Mouse (Mus musculus): Measurements from ENCODE around the gene Rnf220. TPM values are rescaled to one million over a fixed set of nuclear protein-coding genes. Genes with fewer than 3 reads are reported as not detected.
A peak's percentile ranks its signal among the peaks of the same experiment; 100 is the strongest.

The Rnf220 gene
- total RNA-seq, 2 experiments from 2014 or later = 140 to 143 TPM

DNA sequence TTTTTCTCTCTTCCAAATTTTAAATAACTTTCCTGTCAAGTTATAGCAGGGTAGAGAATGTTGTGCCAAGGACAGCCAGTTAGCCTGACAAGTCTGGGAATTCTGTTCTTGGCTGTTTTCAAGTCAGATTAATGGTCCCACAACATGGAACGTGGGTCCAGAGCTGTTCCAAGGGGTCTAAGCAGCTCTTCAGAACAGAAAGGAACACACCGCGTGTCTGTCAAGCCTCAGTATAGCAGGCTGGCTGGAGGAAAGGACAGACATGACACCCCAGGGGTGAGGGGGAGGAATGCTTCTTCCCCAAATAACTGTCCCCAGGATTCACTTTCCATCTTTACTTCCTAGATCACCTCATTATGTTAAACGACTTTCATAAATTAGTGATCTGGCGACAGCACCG, 5.0 kb downstream of the Rnf220 start:
- DNase-seq = no peak
- intact Hi-C loops (cut with DNase I) = loop anchor here (10.0 kb wide), 1 partner anchor 183 kb away; no protein-coding TSS in a partner anchor

GRCm38 (mm10) chr4:117489975-117490374, 6.9 kb downstream of the Rnf220 start:
- intact Hi-C loops (cut with DNase I) = loop anchor here (10.0 kb wide), 2 partner anchors 165 to 185 kb away; no protein-coding TSS in a partner anchor
- DNase-seq = no peak

- intact Hi-C loops (cut with DNase I) = loop anchor here (10.0 kb wide), 1 partner anchor 165 kb away; no protein-coding TSS in a partner anchor
- DNase-seq = no peak
Measured at GRCm38 (mm10) chr4:117489566-117489965, 7.3 kb downstream of the Rnf220 start.

- intact Hi-C loops (cut with DNase I) = loop anchor here (10.0 kb wide), 1 partner anchor 163 kb away; no protein-coding TSS in a partner anchor
- no peak for DNase-seq
Measured at GRCm38 (mm10) chr4:117487471-117487870, 9.4 kb downstream of the Rnf220 start.

GRCm38 (mm10) chr4:117486188-117486587, 10.7 kb downstream of the Rnf220 start:
- intact Hi-C loops (cut with DNase I) = loop anchor here (10.0 kb wide), 1 partner anchor 161 kb away; no protein-coding TSS in a partner anchor
- DNase-seq = no peak

DNA sequence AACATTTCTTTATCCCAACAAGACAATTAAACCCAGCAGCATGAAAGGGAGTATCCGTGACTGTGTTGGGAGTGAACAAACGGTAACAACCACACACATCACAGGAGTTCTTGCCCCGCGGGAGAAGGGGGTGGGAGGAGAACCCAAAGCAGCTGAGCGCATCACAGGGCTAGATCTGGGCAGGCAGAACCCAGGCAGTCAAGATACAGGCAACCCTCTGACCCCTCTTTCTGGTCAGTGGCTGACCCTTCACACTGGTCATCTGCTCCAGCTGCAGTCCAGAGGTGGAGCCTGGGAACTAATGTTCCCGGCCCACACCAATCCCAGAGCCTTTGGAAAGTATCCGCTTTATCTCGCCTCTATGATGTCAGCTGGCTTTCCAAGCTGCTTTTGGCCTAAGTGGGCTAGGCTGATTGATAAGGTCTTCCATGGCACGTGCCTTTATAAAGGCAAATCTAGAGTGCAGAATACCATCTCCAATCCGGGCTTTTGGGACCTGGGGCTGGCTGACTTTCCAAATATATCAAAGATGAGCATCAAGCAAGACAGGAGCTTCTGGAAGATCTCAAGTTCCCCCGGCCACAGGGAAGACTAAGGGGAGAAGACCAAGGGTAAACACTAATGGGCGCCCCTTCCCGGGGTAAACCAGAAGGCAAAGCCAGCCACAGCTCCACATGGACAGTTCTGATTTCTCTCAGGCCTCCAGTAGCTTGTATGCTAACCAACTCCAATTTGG, 11.6 kb downstream of the Rnf220 start:
- intact Hi-C loops (cut with DNase I) = loop anchor here (10.0 kb wide), 1 partner anchor 160 kb away; no protein-coding TSS in a partner anchor

DNA sequence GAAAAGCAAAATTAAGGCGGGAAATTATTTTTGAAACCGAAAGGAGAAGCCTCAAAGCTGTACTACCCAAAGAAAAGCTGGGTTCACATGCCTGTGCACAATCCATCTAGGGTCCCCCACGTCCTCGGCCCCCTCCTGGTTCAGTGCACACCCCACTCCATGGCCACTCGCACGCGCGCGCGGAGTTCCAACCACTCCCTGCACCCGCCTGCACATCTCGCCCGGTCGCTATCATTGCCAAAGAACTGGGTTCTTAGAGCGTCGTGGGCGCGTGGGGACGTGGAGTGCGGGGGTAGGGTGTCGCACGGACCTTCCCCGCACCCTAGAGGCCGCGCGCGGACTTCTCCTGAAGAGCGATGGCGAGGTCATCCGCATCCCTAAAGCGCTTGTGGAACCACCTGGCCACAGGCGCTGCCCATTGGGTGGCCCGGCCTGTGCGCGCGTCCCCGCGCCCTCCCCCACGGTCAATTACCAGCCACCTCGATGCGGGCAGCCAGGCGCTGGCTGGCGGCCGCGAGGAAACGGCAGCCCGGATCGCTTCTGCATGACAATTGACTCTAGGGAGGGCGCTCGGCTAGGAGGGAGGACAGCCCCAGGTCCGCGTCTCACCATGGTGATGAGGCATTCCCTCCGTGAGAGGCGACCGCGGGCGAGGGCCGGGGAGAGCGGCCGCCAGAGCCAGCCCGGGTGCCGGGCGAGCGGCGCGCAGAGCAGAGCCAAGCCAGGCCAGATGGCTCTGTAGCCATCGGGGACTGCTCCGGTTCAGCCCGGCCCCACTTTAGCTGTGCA, 12.4 kb downstream of the Rnf220 start:
- intact Hi-C loops (cut with DNase I) = loop anchor here (10.0 kb wide), 1 partner anchor 160 kb away; no protein-coding TSS in a partner anchor
- peak; percentile 81 for DNase-seq

More for the DNA sequence above, 11.6 kb downstream of the Rnf220 start:
- no peak for DNase-seq

DNA sequence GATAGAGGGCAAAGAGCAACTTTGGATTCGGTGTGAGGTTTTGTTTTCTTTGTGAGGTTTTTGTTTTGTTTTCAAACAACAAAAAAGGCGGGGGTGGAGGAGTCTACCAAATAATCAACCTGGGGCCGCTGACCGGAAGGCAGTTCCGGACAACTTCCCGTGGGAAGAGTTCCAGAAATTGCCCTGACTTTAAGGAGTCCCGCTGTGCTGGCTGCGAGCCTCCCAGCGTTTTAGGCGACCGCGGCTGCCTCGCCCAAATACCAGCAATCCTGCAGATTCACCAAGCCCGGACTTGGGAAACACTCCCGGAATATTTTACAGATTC, 13.0 kb downstream of the Rnf220 start:
- intact Hi-C loops (cut with DNase I) = loop anchor here (10.0 kb wide), 1 partner anchor 159 kb away; no protein-coding TSS in a partner anchor
- peak; percentile 41 for DNase-seq

DNA sequence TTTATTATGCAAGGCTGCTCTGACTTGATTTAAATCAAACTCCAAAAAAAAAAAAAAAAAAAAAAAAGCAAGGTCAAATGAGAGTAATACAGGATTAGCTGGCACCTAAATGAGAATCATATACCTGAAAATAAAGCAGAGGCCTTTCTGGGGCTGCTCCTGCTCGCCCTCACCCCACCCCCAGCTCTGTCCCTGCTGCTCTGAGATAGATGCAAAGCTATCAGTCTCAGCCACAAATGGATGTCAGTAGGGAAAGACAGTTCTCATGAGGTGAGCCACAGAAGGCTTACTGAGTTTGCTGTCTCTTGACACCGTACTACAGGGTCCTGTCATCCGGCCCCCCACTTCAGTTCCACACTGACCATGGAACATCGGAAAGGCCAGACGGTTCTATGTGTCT, 14.7 kb downstream of the Rnf220 start:
- DNase-seq = no peak
- intact Hi-C loops (cut with DNase I) = loop anchor here (10.0 kb wide), 1 partner anchor 157 kb away; no protein-coding TSS in a partner anchor

DNA sequence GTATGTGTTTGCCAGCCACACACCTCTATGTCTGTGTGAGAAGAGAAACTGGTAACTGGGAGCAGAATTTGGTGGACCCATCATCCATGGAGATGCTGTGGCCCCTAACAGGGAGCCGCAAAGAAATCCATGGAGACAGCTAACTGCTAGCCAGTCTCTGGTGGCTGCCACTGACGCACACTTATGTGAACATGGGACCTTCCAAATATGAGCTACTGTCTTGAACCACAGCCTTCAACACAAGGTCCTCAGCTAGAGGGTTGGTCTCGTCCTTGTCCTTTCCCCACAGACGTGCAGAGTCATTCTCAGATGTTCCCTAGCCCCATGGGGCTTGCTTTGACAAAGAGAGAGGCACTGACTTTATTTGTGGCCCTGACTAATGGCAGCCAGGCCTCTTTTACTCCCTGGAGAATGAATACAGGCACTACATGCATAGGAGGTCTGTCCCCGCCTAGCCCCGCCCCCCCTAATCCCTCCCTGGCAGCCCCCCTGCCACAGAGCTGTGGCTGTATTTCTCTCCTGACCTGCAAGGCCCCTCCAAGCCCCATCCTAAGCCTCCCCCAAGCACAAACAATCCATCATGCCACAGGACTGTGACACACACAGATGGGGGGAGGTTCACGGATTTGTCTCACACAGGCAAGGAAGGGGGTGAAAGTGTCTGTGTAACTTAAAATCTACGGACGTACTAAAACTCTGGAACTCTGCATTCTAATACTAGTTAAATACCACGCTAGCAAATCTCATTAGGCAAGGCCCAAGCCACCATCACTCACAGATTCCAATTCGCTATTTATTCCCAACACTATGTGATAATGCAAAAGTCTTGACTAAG, 16.0 kb downstream of the Rnf220 start:
- intact Hi-C loops (cut with DNase I) = loop anchor here (10.0 kb wide), 1 partner anchor 156 kb away; no protein-coding TSS in a partner anchor
- DNase-seq = no peak

GRCm38 (mm10) chr4:117479951-117480350, 16.9 kb downstream of the Rnf220 start:
- intact Hi-C loops (cut with DNase I) = loop anchor here (10.0 kb wide), 1 partner anchor 155 kb away; no protein-coding TSS in a partner anchor
- no peak for DNase-seq

- DNase-seq = peak; percentile 23
- intact Hi-C loops (cut with DNase I) = no loop called here
Measured at GRCm38 (mm10) chr4:117478101-117478673, 18.7 kb downstream of the Rnf220 start.

DNA sequence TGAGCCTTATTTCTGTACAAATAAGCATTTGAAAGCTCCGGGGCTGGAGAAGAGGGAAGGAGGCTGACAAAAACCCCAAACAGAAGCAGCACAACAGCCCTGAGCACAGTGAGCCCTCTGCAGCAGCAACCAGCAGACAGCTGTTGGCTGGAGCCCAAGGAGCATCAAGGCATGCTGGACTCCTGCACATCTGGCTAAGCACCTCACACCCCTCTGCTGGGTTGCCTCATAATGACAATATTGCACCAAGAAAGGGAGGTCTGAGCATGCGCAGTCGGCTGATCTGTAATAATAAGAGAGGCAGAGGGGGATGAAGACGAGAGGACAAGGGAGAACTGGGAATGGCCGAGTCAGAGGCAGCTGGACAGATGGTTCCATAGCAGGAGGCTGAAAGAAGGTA, 19.5 kb downstream of the Rnf220 start:
- DNase-seq = no peak
- intact Hi-C loops (cut with DNase I) = no loop called here

DNA sequence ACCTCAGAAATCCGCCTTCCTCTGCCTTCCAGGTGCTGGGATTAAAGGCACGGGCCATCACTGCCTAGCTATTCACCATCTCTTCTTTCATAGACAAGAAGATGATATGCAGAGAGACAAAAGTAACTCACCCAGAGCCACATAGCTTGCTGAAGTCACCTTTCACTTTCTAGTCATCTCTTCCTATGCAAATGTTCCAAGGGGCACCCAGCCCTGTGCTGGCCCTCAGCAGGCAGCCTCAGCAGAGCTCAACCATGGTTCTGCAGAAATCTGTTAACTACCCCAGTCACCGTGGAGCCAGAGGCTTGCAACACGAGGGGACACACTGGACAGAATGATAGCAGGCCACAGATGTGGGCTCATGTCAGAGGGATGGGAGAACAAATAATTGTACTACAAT, 20.1 kb downstream of the Rnf220 start:
- intact Hi-C loops (cut with DNase I) = no loop called here
- DNase-seq = no peak

DNA sequence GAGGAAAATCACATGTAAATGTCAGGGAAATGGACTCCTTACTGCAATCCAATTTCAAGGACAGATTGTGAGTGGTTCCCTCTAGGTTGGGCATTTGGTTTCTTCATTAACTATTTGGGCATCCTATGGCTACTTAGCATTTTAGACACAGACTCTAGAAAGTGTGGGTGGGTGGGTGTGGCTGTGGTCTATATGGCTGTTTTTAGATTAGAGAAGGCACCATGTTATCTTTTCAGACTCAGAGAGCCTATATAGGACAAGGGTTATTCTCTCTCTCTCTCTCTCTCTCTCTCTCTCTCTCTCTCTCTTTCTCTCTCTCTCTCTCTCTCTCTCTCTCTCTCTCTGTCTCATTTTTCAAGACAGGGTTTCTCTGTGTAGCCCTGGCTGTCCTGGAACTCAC, 20.5 kb downstream of the Rnf220 start:
- no peak for DNase-seq
- intact Hi-C loops (cut with DNase I) = no loop called here

DNA sequence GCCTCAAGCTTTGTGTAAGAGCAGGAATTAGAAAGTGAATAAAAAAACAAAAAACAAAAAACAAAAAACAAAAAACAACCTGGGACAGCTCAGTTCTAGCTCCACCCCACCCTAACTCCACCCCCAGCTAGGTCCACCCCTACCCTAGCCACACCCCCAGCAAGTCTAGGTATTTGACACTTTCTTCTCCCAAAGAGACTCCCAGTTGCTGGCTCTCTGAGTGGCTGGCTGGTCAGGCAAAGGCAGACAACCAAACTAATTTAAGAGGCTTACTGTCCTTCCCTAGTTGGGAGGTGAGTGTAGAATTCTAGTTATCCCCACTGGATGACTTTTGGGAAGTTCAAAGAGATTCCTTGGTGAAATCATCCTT, 22.9 kb downstream of the Rnf220 start:
- DNase-seq = no peak
- intact Hi-C loops (cut with DNase I) = no loop called here

- no peak for DNase-seq
- intact Hi-C loops (cut with DNase I) = no loop called here
Measured at GRCm38 (mm10) chr4:117473291-117473984, 23.4 kb downstream of the Rnf220 start.

DNA sequence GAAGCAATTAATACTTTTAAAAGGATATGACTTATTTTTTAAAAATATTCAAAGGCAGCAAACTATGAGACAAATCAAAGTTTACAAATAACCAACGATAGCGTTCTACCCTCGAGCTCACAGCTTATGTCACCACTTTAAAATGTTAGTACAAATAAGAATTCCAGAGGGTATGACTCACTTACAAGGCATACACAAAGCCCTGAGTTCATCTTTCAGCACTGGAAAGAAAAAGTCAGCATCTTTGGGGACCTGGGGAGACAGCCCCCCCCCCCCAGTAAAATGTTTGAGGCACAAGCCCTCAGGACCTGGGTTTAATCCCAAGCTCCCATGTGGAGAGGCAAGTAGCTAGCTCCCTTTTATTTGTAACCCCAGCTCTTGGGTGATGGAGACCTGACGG, 27.4 kb downstream of the Rnf220 start:
- DNase-seq = no peak
- intact Hi-C loops (cut with DNase I) = no loop called here

- intact Hi-C loops (cut with DNase I) = no loop called here
- no peak for DNase-seq
Measured at GRCm38 (mm10) chr4:117467936-117468335, 28.9 kb downstream of the Rnf220 start.

GRCm38 (mm10) chr4:117449151-117449550, 47.7 kb downstream of the Rnf220 start:
- DNase-seq = no peak
- intact Hi-C loops (cut with DNase I) = no loop called here

All from left cerebral cortex, postnatal 4 days (tissue).